ENCODE assay signal across 10 mouse cellular contexts in the genomic region with DNA sequence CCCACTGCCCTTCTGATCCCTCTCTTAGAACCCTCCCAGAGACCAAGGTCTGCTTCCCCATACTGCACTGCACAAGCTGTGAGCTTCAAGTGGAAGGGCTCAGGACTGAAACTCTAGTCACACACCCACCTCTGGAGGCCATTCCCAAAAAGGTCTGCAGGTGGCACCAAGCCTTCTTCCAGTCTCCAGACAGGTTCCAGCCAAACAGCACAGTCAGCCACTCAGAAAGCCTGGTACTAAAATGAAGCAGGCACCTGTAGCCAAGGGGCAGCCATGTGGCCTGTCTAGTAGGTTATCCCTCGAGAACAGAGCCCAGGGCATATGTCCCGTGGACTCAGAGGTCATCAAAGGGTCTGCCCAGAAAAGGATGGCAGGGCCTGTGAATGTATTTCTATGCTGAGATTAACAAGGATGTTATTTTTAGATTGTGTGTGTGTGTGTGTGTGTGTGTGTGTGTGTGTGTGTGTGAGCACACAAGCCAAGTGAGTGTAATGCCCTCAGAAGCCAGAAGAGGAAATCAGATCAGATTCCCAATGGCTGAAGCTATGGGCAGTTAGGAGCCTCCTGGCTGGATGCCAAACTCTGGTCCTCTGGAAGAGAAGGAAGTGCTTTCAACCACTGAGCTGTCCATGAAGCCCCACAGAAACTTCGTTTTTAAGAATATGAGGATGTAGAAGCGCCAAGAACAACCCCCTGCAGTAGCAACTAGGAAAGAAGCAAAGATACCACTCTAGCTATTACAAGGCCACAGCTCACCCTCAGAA. TPM values are rescaled to one million over a fixed set of nuclear protein-coding genes. Genes with fewer than 3 reads are reported as not detected.
DNase-seq lines count a peak whose midpoint lies in the region; ATAC-seq and TF ChIP-seq lines count a peak whose summit lies in the region.
"Had no signal": no experiment of that assay in that cellular context is flagged by ENCODE, and none has a peak within 500 bp of the region (broad histone marks: within the 10 kb centered on the region; RNA-seq: fewer than 3 reads in every experiment).

A gene (minus strand): TSS at position 291 of the 764 bp plus-strand sequence.

- no peak for ATAC-seq in cerebellum, adult (ENCODE audit: insufficient number of reproducible peaks, low FRiP score, low TSS enrichment)
- no peak for ATAC-seq in hindbrain, embryonic 14.5 days (ENCODE audit: low FRiP score)
- no peak for ATAC-seq in neural tube, embryonic 14.5 days (ENCODE audit: low read depth)

- no peaks in the 10 kb centered on the region for H3K36me3 ChIP-seq in hindbrain, embryonic 14.5 days (replicated peaks; ENCODE audit: control insufficient read depth, insufficient read depth)
- no peaks in the 10 kb centered on the region for H3K36me3 ChIP-seq in neural tube, embryonic 14.5 days (ENCODE audit: control insufficient read depth, insufficient read depth, low read length)

- H3K27ac ChIP-seq in left cerebral cortex, adult 2 months = no peak within 1 kb of the TSS
- peak within 1 kb of the TSS; percentile 98 for H3K27ac ChIP-seq in hindbrain, embryonic 14.5 days
- peak within 1 kb of the TSS; percentile 99 for H3K27ac ChIP-seq in neural tube, embryonic 14.5 days (ENCODE audit: low read depth, low read length)

- peak; percentile 78 for DNase-seq in cerebellum, adult 11 months
- no peak for DNase-seq in left cerebral cortex, adult 2 months (ENCODE audit: extremely low spot score in 1 of 2, low spot score in 2 of 2)
- no peak for DNase-seq in left cerebral cortex, adult 9 months (ENCODE audit: low spot score in 2 of 2)
- DNase-seq in hindbrain, embryonic 14.5 days (ENCODE audit: low spot score) = no peak
- DNase-seq in spleen, postnatal 10 days (ENCODE audit: low spot score in 2 of 2) = no peak
- no peak for DNase-seq in c-Kit-positive CD71-positive TER-119-positive erythroid progenitor cells, embryonic 14.5 days (ENCODE audit: low spot score)
- DNase-seq: kidney, postnatal 14 days had no signal

- no peak within 1 kb of the TSS for H3K4me3 ChIP-seq in left cerebral cortex, adult 2 months
- no peak within 1 kb of the TSS for H3K4me3 ChIP-seq in hindbrain, embryonic 14.5 days (replicated peaks; ENCODE audit: low read length)
- no peak within 1 kb of the TSS; the same call in 1 of the 2 replicates for H3K4me3 ChIP-seq in neural tube, embryonic 14.5 days (ENCODE audit: low read depth, low read length)

- H3K9ac ChIP-seq in hindbrain, embryonic 14.5 days = peak within 1 kb of the TSS; percentile 19; the same call in 1 of the 2 replicates
- H3K9ac ChIP-seq in neural tube, embryonic 14.5 days (replicated peaks; ENCODE audit: low read depth, low read length) = 0 out of 2 replicates have a peak within 1 kb of the TSS, but pooled peaks have one; percentile 3

- intact Hi-C loops in left cerebral cortex, adult 2 months (cut with DNase I) = loop anchor here (2.0 kb wide), 1 partner anchor 63 kb away; no protein-coding TSS in a partner anchor

- peaks cover 27% of the 10 kb centered on the region for H3K4me1 ChIP-seq in hindbrain, embryonic 14.5 days (replicated peaks; ENCODE audit: control insufficient read depth, insufficient read depth, low read length)
- H3K4me1 ChIP-seq in neural tube, embryonic 14.5 days (ENCODE audit: control insufficient read depth, insufficient read depth, low read length) = peaks cover 27% of the 10 kb centered on the region

- TF ChIP-seq CTCF in left cerebral cortex, adult 2 months (IDR thresholded peaks at IDR 0.05) = peak; percentile 48

- H3K4me2 ChIP-seq in hindbrain, embryonic 14.5 days (replicated peaks) = 0 out of 2 replicates have a peak within 1 kb of the TSS, but pooled peaks have one; percentile 65
- peak within 1 kb of the TSS; percentile 86; the same call in 1 of the 2 replicates for H3K4me2 ChIP-seq in neural tube, embryonic 14.5 days (ENCODE audit: low read depth, low read length)

- H3K27me3 ChIP-seq in hindbrain, embryonic 14.5 days (ENCODE audit: control insufficient read depth, insufficient read depth, low read length) = no peaks in the 10 kb centered on the region
- no peaks in the 10 kb centered on the region for H3K27me3 ChIP-seq in neural tube, embryonic 14.5 days (ENCODE audit: control insufficient read depth, insufficient read depth, low read length)

- WGBS in hindbrain, embryonic 14.5 days = 60% methylated on average over 4 of the region's 4 CpGs
- 51% methylated on average over 4 of the region's 4 CpGs for WGBS in neural tube, embryonic 14.5 days

- H3K9me3 ChIP-seq in hindbrain, embryonic 14.5 days (ENCODE audit: control insufficient read depth, low read length) = no peaks in the 10 kb centered on the region
- H3K9me3 ChIP-seq in neural tube, embryonic 14.5 days (ENCODE audit: control insufficient read depth, low read length) = no peaks in the 10 kb centered on the region

RNA-seq across cellular contexts. Expression of the gene that starts here (rescaled TPM):
- total RNA-seq in left cerebral cortex, adult 2 months (2021) = 100 to 1,000 TPM; 345 to 353 TPM
- polyA plus RNA-seq in hindbrain, embryonic 14.5 days (2014; fragmentation: Nextera tagmentation; extraction: Ambion mirVana) = 64.7 and 69.3 TPM in 2 replicates
- 81.9 and 82.7 TPM in 2 replicates for polyA plus RNA-seq in neural tube, embryonic 14.5 days (2014; fragmentation: Nextera tagmentation; extraction: Ambion mirVana)
- total RNA-seq: neutrophil, adult 5-6 weeks had no signal
